Mouse (Mus musculus) bone marrow, adult 2 months (tissue): Measurements from ENCODE around the gene Adora3.

Experiments
- CTCF ChIP-seq: fragments of 200-500 bp; IDR thresholded peaks from 2 replicates; pipeline ENCODE4 v1.5.1; 2011; ENCODE audit warnings: low read length, control low read depth; ENCODE audit not compliant: control insufficient read depth, insufficient read depth
- POLR2A ChIP-seq: fragments of 200-500 bp; IDR thresholded peaks from 2 replicates; pipeline ENCODE4 v1.6.1; 2011; ENCODE audit warnings: low read depth, mild to moderate bottlenecking, control low read depth, low read length, borderline replicate concordance; ENCODE audit not compliant: control insufficient read depth

GRCm38 (mm10) chr3:105838655-105839054 lies 32.0 kb upstream of the Adora3 start:
- no peak for TF ChIP-seq POLR2A
- TF ChIP-seq CTCF = no peak
